Mouse (Mus musculus): ENCODE data around the gene Lzts3.

- TF ChIP-seq CTCF (IDR thresholded peaks at IDR 0.05; ENCODE audit: extremely low read depth, insufficient read length, insufficient replicate concordance, low read depth, low read length), result peak; percentile 51; the same call in 1 of the 2 replicates
- TF ChIP-seq POLR2A (IDR thresholded peaks at IDR 0.05; ENCODE audit: low read depth, low read length), result no peak
Observed at GRCm38 (mm10) chr2:130613091-130613490, 29.5 kb downstream of the Lzts3 start.

Data from small intestine, adult 2 months (tissue).